7 mouse cellular contexts compared by ENCODE assay signal in genomic region chr6:136827516-136827880, GRCm38 (mm10). TPM values are rescaled to one million over a fixed set of nuclear protein-coding genes. Genes with fewer than 3 reads are reported as not detected.
DNase-seq lines count a peak whose midpoint lies in the region; ATAC-seq and TF ChIP-seq lines count a peak whose summit lies in the region.

TSS of gene BC049715 (plus strand) at chr6:136827626.

- H3K36me3 ChIP-seq in megakaryocyte, embryonic 14.5 days (replicated peaks; ENCODE audit: low read length), result peaks cover 32% of the 10 kb centered on the region
- peaks cover 32% of the 10 kb centered on the region for H3K36me3 ChIP-seq in erythroblast, embryonic 14.5 days (ENCODE audit: control insufficient read depth)
- peaks cover 28% of the 10 kb centered on the region for H3K36me3 ChIP-seq in limb, embryonic 14.5 days (ENCODE audit: control insufficient read depth, insufficient read depth, low read length)
- H3K36me3 ChIP-seq in neural tube, embryonic 15.5 days, result peaks cover 24% of the 10 kb centered on the region

- H3K4me1 ChIP-seq in megakaryocyte, embryonic 14.5 days, result peaks cover 29% of the 10 kb centered on the region
- H3K4me1 ChIP-seq in erythroblast, embryonic 14.5 days (ENCODE audit: control insufficient read depth), result peaks cover 22% of the 10 kb centered on the region
- H3K4me1 ChIP-seq in limb, embryonic 14.5 days (ENCODE audit: control insufficient read depth, insufficient read depth, low read length), result 0 out of 2 replicates have a peak, but pooled peaks cover 3% of the 10 kb centered on the region
- peaks cover 12% of the 10 kb centered on the region for H3K4me1 ChIP-seq in neural tube, embryonic 15.5 days

- peak within 1 kb of the TSS; percentile 82 for H3K27ac ChIP-seq in limb, embryonic 14.5 days (replicated peaks; ENCODE audit: low read depth, low read length)
- H3K27ac ChIP-seq in neural tube, embryonic 15.5 days (replicated peaks), result peak within 1 kb of the TSS; percentile 96

- intact Hi-C loops in left cerebral cortex, postnatal 25 days (cut with DNase I), result loop anchor here (1.0 kb wide), 1 partner anchor 23 kb away; the partner anchor contains the start of gene Hist4h4

- no peak for TF ChIP-seq POLR2A in limb, embryonic 14.5 days (IDR thresholded peaks at IDR 0.05; ENCODE audit: borderline replicate concordance, extremely low read depth, insufficient read depth, insufficient read length)

- H3K9ac ChIP-seq in limb, embryonic 14.5 days (ENCODE audit: low read depth, low read length, severe bottlenecking), result peak within 1 kb of the TSS; percentile 99
- H3K9ac ChIP-seq in neural tube, embryonic 15.5 days (replicated peaks), result peak within 1 kb of the TSS; percentile 98

- no peaks in the 10 kb centered on the region for H3K9me3 ChIP-seq in megakaryocyte, embryonic 14.5 days
- H3K9me3 ChIP-seq in erythroblast, embryonic 14.5 days (ENCODE audit: control insufficient read depth, low read length), result no peaks in the 10 kb centered on the region
- H3K9me3 ChIP-seq in limb, embryonic 14.5 days (ENCODE audit: control insufficient read depth, low read length), result no peaks in the 10 kb centered on the region
- no peaks in the 10 kb centered on the region for H3K9me3 ChIP-seq in neural tube, embryonic 15.5 days (replicated peaks)

- H3K27me3 ChIP-seq in megakaryocyte, embryonic 14.5 days (replicated peaks), result no peaks in the 10 kb centered on the region
- H3K27me3 ChIP-seq in erythroblast, embryonic 14.5 days (ENCODE audit: control insufficient read depth), result peaks cover 17% of the 10 kb centered on the region
- no peaks in the 10 kb centered on the region for H3K27me3 ChIP-seq in limb, embryonic 14.5 days (ENCODE audit: control insufficient read depth, insufficient read depth, low read length)
- H3K27me3 ChIP-seq in neural tube, embryonic 15.5 days (replicated peaks), result no peaks in the 10 kb centered on the region; the same call in 1 of the 2 replicates

- peak within 1 kb of the TSS; percentile 61 for H3K4me2 ChIP-seq in limb, embryonic 14.5 days (replicated peaks; ENCODE audit: low read depth, low read length, severe bottlenecking)
- H3K4me2 ChIP-seq in neural tube, embryonic 15.5 days, result peak within 1 kb of the TSS; percentile 73

- peak within 1 kb of the TSS; percentile 97 for H3K4me3 ChIP-seq in megakaryocyte, embryonic 14.5 days (replicated peaks)
- H3K4me3 ChIP-seq in erythroblast, embryonic 14.5 days (replicated peaks), result peak within 1 kb of the TSS; percentile 91
- H3K4me3 ChIP-seq in limb, embryonic 14.5 days (replicated peaks; ENCODE audit: low read length), result peak within 1 kb of the TSS; percentile 100
- H3K4me3 ChIP-seq in neural tube, embryonic 15.5 days (replicated peaks), result peak within 1 kb of the TSS; percentile 99

- ATAC-seq in megakaryocyte, adult 5-6 weeks (ENCODE audit: poor library complexity, severe bottlenecking), result no peak; the same call in 1 of the 2 replicates
- no peak for ATAC-seq in limb, embryonic 14.5 days (ENCODE audit: low FRiP score, low read depth)
- ATAC-seq in neural tube, embryonic 15.5 days (ENCODE audit: low FRiP score), result peak; percentile 18; the same call in 1 of the 2 replicates

- no peak for DNase-seq in limb, embryonic 14.5 days (ENCODE audit: low spot score)
- no peak for DNase-seq in left cerebral cortex, postnatal 25 days (ENCODE audit: low spot score in 2 of 2)
- DNase-seq in right cerebral cortex, postnatal 36 days (ENCODE audit: low spot score in 2 of 2), result no peak

- under 1% methylated on average over 33 of the region's 34 CpGs for WGBS in limb, embryonic 14.5 days
- WGBS in neural tube, embryonic 15.5 days, result 0% methylated on average over 34 of the region's 34 CpGs

RNA-seq across cellular contexts. Expression of gene BC049715, which starts in this region (rescaled TPM):
- 1.5 and 5.6 TPM in 2 replicates for polyA plus RNA-seq in megakaryocyte, embryonic 14.5 days (2012; ENCODE audit: insufficient read depth, low replicate concordance)
- total RNA-seq in megakaryocyte, adult 5-6 weeks (2015), result 0.45 and 1.0 TPM in 2 replicates
- 1.1 and 1.3 TPM in 2 replicates for total RNA-seq in megakaryocyte, adult 5-6 weeks (2017)
- polyA plus RNA-seq in erythroblast, embryonic 14.5 days (2012), result 0.59 and 1.4 TPM in 2 replicates
- polyA plus RNA-seq in limb, embryonic 14.5 days (2012; rRNA removed), result 0.73 and 1.7 TPM in 2 replicates
- 1.3 and 1.9 TPM in 2 replicates for polyA plus RNA-seq in limb, embryonic 14.5 days (2014; fragmentation: Nextera tagmentation; extraction: Ambion mirVana)
- polyA plus RNA-seq in neural tube, embryonic 15.5 days (2015; fragmentation: Nextera tagmentation; extraction: Ambion mirVana), result 1.5 and 2.8 TPM in 2 replicates
- 1 to 10 TPM; 1.9 to 2.8 TPM for total RNA-seq in left cerebral cortex, postnatal 25 days (2021)
